Mouse (Mus musculus): Measurements from ENCODE around the gene Tmprss9. TPM values are rescaled to one million over a fixed set of nuclear protein-coding genes. Genes with fewer than 3 reads are reported as not detected.
A peak's percentile ranks its signal among the peaks of the same experiment; 100 is the strongest.

Gene Tmprss9
- polyA plus RNA-seq, 1 experiment from 2014 or later, result 0.07 TPM

DNA sequence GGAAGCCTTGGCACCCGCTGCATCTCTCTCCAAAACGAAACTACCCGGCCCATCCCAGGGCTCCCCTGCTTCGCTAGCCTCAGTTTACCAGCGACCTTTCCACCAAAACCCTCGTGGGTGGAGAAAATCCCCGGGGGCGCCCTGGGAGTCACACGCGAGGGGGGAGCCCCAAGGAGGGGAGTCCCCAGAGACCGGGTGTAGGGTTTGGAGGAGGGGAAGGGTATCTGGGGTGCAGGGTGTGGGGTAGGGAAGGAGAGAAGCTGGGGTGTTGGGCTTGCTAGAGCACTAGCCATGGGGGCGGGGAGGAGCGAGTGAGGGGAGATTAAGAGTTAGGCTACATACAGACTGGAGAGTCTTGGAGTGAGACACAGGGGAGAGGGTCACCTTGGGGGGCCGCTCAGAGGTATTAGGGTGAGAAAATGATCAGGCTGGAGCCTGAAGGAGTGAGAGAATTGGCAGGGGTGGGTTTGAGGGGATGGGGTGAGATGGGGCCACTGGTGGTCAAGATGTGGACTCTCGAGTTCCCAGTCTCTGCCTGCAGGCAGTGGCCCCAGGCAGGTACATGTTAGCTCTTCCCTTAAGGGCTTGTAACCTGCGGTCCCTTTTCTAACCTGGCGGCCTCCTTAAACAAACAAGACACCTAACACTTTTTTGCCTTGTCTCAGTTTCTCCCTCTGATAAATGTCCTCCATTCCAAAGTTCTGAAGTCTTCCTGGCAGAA, 61.2 kb downstream of the Tmprss9 start:
- WGBS, result 5% methylated on average over 17 of the region's 17 CpGs
- H3K27ac ChIP-seq (replicated peaks), result peak overlapping the region; percentile 54
- H3K4me2 ChIP-seq, result peak overlapping the region; percentile 78
- peaks cover 33% of the 10 kb centered on the region for H3K27me3 ChIP-seq (replicated peaks)
- peak overlapping the region; percentile 88 for H3K4me3 ChIP-seq
- peaks cover 83% of the 10 kb centered on the region for H3K4me1 ChIP-seq
- ATAC-seq (ENCODE audit: extremely low read depth, insufficient number of reproducible peaks, low FRiP score, low TSS enrichment), result no peak
- H3K9ac ChIP-seq, result peak overlapping the region; percentile 97
- peaks cover 3% of the 10 kb centered on the region; the same call in 1 of the 2 replicates for H3K36me3 ChIP-seq
- no peaks in the 10 kb centered on the region for H3K9me3 ChIP-seq

DNA sequence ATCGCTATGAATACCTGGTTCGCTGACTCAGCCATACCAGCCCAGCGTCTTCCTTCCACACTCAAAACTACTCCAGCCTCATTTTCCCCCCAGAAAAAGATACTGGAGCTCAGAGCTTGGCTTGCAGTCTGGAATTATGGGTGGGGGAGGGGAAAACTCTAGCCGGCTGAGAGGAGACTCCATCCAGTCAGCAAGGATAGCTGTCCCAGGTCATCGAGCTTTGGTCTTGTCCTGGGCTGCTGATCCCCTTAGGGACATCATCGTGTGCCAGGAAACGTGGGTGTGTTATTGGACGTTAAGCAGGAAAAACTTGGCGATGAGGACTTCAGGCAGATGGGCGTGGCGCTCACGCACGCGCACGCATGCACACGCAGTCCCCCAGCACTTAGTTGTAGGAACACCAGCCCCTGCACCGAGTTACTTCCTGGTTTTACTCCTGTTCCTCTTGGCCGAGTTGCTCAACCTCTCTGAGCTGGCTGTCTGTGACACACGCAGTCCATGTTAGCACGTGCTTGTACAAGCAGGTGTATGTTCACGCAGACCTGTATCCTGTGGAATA, 61.9 kb downstream of the Tmprss9 start:
- H3K27ac ChIP-seq (replicated peaks), result peak overlapping the region; percentile 53
- 3% methylated on average over 21 of the region's 21 CpGs for WGBS
- H3K4me1 ChIP-seq, result peaks cover 89% of the 10 kb centered on the region
- peaks cover 3% of the 10 kb centered on the region; the same call in 1 of the 2 replicates for H3K36me3 ChIP-seq
- peak overlapping the region; percentile 88 for H3K4me3 ChIP-seq
- peak overlapping the region; percentile 97 for H3K9ac ChIP-seq
- ATAC-seq (ENCODE audit: extremely low read depth, insufficient number of reproducible peaks, low FRiP score, low TSS enrichment), result no peak
- peaks cover 33% of the 10 kb centered on the region for H3K27me3 ChIP-seq (replicated peaks)
- peak overlapping the region; percentile 78 for H3K4me2 ChIP-seq
- H3K9me3 ChIP-seq, result no peaks in the 10 kb centered on the region

DNA sequence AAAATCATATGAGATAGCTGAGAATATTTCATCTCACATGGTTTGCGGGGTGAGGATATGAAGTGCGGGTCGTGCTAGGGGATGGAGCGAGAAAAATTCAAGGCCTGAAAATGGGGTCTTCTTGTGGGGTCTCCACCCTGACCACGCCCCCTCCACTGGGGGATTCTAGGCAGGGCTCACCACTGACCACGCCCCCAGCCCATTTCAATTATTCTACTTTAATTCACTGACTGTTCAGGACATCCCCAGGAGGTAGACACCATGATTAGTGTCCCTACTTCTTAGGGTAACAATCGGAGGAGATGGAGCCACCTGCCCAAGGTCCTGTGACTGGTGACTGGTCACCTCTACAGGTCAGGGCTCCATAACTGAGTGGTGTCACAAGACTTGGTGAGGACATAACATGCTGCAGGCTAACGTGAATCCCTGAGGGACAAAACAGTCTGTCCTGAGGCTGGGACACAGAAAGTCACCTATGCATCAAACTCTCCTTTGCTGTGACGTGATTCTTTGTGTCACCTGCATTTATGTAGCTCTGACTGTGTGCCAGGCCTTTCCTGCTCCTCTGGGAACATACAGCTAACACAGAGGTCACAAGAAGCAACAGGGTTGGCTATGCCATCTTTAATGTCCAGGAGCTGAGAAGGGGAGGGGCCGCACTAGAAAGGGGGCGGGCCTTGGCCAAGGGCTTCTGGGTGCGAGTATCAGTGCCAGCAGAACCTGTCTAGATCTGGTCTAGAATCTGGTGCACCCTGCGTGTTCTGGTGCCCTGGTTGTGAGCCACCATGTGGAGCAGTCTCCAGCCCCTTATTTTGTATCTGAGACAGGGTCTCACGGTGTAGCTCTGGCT, 62.7 kb downstream of the Tmprss9 start:
- peaks cover 92% of the 10 kb centered on the region for H3K4me1 ChIP-seq

DNA sequence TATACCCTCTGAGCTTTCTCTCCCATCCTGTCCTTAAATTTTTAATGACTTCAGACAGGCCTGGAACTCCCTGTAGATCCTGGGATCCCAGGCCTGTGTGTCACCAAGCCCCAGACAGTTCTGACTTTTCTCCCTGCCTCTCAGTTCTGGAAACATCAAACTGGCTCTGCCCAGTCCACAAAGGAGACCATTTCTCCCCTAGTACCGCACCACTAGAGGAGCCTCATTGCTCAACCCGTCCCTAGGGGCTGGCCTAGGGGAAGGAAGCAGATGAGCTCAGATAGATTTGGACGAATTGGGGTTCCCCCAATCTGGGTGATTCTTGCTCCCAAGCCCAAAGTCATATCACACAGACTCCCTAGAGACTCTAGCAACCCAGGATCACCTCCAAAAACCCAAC, 63.6 kb downstream of the Tmprss9 start:
- peaks cover 99% of the 10 kb centered on the region for H3K4me1 ChIP-seq
- peak overlapping the region; percentile 83 for H3K4me2 ChIP-seq
- H3K4me3 ChIP-seq, result peak overlapping the region; percentile 57; the same call in 1 of the 2 replicates
- peak overlapping the region; percentile 86 for H3K9ac ChIP-seq
- peaks cover 3% of the 10 kb centered on the region; the same call in 1 of the 2 replicates for H3K36me3 ChIP-seq
- peak overlapping the region; percentile 53 for H3K27ac ChIP-seq (replicated peaks)
- peaks cover 33% of the 10 kb centered on the region for H3K27me3 ChIP-seq (replicated peaks)
- no peaks in the 10 kb centered on the region for H3K9me3 ChIP-seq
- WGBS, result 27% methylated on average over 3 of the region's 3 CpGs
- ATAC-seq (ENCODE audit: extremely low read depth, insufficient number of reproducible peaks, low FRiP score, low TSS enrichment), result no peak

More for the DNA sequence above, 62.7 kb downstream of the Tmprss9 start:
- no peak overlapping the region for H3K4me3 ChIP-seq
- peaks cover 3% of the 10 kb centered on the region; the same call in 1 of the 2 replicates for H3K36me3 ChIP-seq
- H3K9me3 ChIP-seq, result no peaks in the 10 kb centered on the region
- peak overlapping the region; percentile 53 for H3K27ac ChIP-seq (replicated peaks)
- no peak overlapping the region for H3K9ac ChIP-seq
- peak overlapping the region; percentile 78 for H3K4me2 ChIP-seq
- no peak for ATAC-seq (ENCODE audit: extremely low read depth, insufficient number of reproducible peaks, low FRiP score, low TSS enrichment)
- H3K27me3 ChIP-seq (replicated peaks), result peaks cover 33% of the 10 kb centered on the region
- 48% methylated on average over 14 of the region's 14 CpGs for WGBS

DNA sequence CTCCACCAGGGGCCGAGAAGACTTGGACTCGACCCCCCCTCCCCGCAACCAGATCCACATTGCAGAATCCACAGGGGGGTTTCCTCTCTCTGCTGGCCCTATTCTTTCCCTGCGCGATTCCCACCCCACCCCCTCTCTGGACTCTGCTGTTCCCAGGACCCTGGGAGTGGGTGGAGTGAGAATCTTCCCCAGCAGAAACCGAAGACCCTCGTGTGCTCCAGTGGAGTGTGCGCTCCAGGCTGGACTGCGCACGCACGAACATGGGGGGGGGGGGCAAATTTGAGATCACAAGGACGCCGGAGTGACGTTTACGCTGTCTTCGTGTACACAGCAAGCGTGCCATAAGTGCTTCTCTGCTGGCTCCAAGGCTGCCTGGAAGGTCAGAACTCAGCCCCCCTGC, 64.0 kb downstream of the Tmprss9 start:
- no peak for ATAC-seq (ENCODE audit: extremely low read depth, insufficient number of reproducible peaks, low FRiP score, low TSS enrichment)

DNA sequence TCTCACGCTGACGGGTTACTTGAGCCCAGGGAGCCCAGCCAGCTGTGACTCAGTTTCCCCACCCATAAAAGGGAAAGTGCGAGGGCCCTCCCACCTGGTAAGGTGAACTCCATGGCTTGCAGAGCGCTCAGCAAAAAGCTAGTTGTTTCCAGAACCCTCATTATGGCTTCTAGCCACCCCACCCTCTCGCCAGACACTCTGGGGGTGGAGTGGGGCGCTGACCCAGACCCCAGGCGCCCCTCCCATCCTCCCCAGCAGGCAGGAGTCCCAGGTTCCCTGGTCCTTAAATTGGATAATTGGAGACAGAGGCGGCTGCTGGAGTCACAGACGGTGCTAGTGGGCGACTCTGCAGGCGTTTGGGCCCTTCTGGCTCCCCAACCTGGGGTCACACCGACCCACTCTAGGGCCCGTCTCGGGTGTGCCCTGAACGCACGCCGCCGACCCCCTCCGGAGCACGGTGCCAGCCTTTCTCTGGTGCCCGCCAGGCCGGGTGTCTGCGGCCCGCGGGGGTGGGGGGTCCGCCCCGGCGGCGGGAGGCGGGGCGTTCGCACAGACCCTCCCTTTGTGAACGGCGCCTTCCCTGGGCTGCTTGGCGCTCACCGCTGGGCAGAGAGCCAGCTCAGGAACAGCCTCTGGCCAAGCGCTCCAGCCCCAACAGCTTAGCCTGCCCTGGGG, 64.6 kb downstream of the Tmprss9 start:
- WGBS, result 1% methylated on average over 37 of the region's 37 CpGs
- Histone ChIP-seq H3K27ac (replicated peaks) (peak overlapping the region; percentile 99), H3K27me3 (replicated peaks) (peaks cover 29% of the 10 kb centered on the region), H3K9ac (peak overlapping the region; percentile 86), H3K9me3 (no peaks in the 10 kb centered on the region), H3K4me2 (peak overlapping the region; percentile 83), H3K4me3 (peak overlapping the region; percentile 57), H3K4me1 (peaks cover 99% of the 10 kb centered on the region), H3K36me3 (peaks cover 3% of the 10 kb centered on the region; the same call in 1 of the 2 replicates)
- peak; percentile 25 for ATAC-seq (ENCODE audit: extremely low read depth, insufficient number of reproducible peaks, low FRiP score, low TSS enrichment)

More for the DNA sequence above, 64.0 kb downstream of the Tmprss9 start:
- peak overlapping the region; percentile 99 for H3K27ac ChIP-seq (replicated peaks)
- WGBS, result 11% methylated on average over 17 of the region's 17 CpGs
- H3K4me1 ChIP-seq, result peaks cover 99% of the 10 kb centered on the region
- H3K9ac ChIP-seq, result peak overlapping the region; percentile 86
- H3K36me3 ChIP-seq, result peaks cover 3% of the 10 kb centered on the region; the same call in 1 of the 2 replicates
- H3K4me3 ChIP-seq, result peak overlapping the region; percentile 57
- H3K27me3 ChIP-seq (replicated peaks), result peaks cover 33% of the 10 kb centered on the region
- H3K4me2 ChIP-seq, result peak overlapping the region; percentile 83
- no peaks in the 10 kb centered on the region for H3K9me3 ChIP-seq

DNA sequence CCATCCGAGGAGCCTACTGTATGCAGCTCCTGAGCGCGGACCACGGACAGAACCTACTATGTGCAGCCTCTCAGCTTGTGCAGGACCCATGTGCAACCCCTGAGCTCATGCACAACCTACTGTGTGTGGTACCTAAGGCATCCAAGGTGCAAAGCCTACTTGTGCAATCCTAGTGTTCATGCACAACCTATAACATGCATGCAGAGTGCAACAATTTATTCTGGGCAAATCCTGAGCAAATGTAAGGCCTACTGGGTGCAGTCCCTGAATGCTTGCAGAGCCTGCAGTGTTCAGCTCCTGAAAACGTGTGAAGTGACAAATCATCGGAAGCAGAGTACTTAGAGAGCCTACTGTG, 65.1 kb downstream of the Tmprss9 start:
- no peak for ATAC-seq (ENCODE audit: extremely low read depth, insufficient number of reproducible peaks, low FRiP score, low TSS enrichment)
- peaks cover 26% of the 10 kb centered on the region for H3K27me3 ChIP-seq (replicated peaks)
- H3K4me3 ChIP-seq, result peak overlapping the region; percentile 57
- H3K4me1 ChIP-seq, result peaks cover 99% of the 10 kb centered on the region
- peaks cover 1% of the 10 kb centered on the region; the same call in 1 of the 2 replicates for H3K36me3 ChIP-seq
- H3K9me3 ChIP-seq, result no peaks in the 10 kb centered on the region
- peak overlapping the region; percentile 86 for H3K9ac ChIP-seq
- H3K4me2 ChIP-seq, result peak overlapping the region; percentile 83
- 9% methylated on average over 6 of the region's 6 CpGs for WGBS
- peak overlapping the region; percentile 99 for H3K27ac ChIP-seq (replicated peaks)

DNA sequence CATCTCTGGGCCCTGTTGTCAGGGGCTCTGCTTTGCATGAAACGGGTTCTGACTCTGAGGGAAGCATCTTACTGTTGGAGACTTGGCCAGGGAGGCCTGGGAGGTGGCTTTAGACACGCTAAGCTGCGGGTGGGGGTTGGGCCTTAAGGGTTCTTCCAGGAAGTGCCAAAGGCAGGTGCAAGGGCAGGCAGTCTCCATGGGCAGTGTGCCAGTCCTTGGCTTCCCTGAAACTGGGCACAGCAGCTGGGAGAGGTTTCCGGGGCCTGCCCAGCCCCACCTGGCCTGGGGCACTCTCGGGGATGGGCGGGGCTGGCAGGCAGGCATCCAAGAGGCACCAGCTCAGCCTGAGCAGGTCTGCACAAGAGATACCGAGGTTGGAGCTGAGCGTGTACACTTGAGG, 66.0 kb downstream of the Tmprss9 start:
- Histone ChIP-seq H3K27me3 (replicated peaks) (peaks cover 25% of the 10 kb centered on the region), H3K36me3 (no peaks in the 10 kb centered on the region), H3K4me2 (peak overlapping the region; percentile 43), H3K27ac (replicated peaks) (peak overlapping the region; percentile 99), H3K4me3 (no peak overlapping the region), H3K9ac (peak overlapping the region; percentile 86), H3K4me1 (peaks cover 96% of the 10 kb centered on the region), H3K9me3 (no peaks in the 10 kb centered on the region)
- ATAC-seq (ENCODE audit: extremely low read depth, insufficient number of reproducible peaks, low FRiP score, low TSS enrichment), result no peak
- 21% methylated on average over 8 of the region's 8 CpGs for whole genome bisulfite sequencing

DNA sequence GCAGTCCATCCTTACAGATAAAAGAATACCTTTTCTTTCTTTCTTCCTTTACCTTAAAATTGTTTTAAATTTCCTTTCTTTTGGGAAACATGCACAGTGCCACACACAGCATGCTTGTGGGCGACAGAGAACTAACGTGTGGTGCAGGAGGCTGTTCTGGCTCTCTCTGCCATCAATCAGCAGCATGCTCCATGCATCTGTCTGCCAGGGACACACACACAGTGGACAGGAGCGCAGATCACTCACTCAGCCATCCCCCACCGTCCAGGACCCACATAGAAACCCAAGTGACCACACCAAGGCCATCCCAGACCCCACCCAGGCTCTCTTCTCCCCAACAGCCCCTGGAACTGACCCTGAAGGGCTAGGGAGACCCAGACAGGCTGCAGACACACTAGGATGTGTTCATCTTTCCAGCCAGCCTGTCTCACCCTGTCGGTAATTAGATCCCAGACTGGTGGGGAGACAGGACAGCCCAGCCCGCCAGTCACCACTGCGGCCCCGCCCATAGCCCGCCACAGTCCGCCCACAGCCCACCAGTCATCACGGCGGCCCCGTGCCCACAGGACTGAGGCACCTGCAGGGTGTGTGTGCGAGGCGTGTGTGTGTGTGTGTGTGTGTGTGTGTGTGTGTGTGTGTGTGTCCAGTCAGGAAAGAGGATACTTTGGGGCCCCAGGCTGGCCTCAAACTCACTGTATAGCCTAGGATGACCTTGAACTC, 67.3 kb downstream of the Tmprss9 start:
- Histone ChIP-seq H3K27ac (replicated peaks) (peak overlapping the region; percentile 99), H3K27me3 (replicated peaks) (peaks cover 17% of the 10 kb centered on the region), H3K4me1 (peaks cover 96% of the 10 kb centered on the region), H3K36me3 (no peaks in the 10 kb centered on the region), H3K9me3 (no peaks in the 10 kb centered on the region), H3K9ac (peak overlapping the region; percentile 86), H3K4me3 (peak overlapping the region; percentile 42), H3K4me2 (peak overlapping the region; percentile 72)
- 0 out of 2 replicates have a peak, but pooled peaks have one; percentile 15 for ATAC-seq (ENCODE audit: extremely low read depth, insufficient number of reproducible peaks, low FRiP score, low TSS enrichment)
- WGBS, result 9% methylated on average over 15 of the region's 15 CpGs

DNA sequence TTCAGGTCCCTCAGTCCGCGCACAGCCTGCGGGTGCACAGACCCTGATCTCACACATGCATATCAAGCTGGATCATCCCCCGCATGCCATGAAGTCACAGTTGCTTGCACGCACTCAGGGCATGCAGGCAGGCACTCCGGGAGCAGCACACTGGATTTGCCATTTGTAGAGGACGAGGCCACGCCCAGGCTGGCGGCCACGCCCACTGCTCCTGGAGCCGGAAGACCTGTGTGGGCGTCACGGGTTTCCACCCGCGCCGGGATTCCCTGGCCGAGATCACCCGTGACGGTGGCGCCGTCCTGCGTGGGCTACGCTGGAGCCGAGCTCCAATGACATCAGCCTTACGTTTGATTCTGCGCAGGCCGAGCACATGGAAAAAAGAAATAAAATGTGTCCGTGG, 68.0 kb downstream of the Tmprss9 start:
- Histone ChIP-seq H3K27me3 (replicated peaks) (peaks cover 10% of the 10 kb centered on the region), H3K27ac (replicated peaks) (peak overlapping the region; percentile 99), H3K4me1 (peaks cover 90% of the 10 kb centered on the region), H3K9ac (peak overlapping the region; percentile 86), H3K4me2 (peak overlapping the region; percentile 72), H3K4me3 (peak overlapping the region; percentile 42), H3K36me3 (no peaks in the 10 kb centered on the region), H3K9me3 (no peaks in the 10 kb centered on the region)
- WGBS, result 3% methylated on average over 28 of the region's 28 CpGs
- no peak for ATAC-seq (ENCODE audit: extremely low read depth, insufficient number of reproducible peaks, low FRiP score, low TSS enrichment)
